Mouse (Mus musculus) ES-Bruce4 (cell line): ENCODE results near the gene Mbtps1. TPM values are rescaled to one million over a fixed set of nuclear protein-coding genes. Genes with fewer than 3 reads are reported as not detected.

Source experiments
- H3K27ac ChIP-seq: 2 replicates; pipeline ENCODE4 v1.5.1; 2012; ENCODE audit warnings: low read length, inconsistent platforms; ENCODE audit not compliant: insufficient read depth
- H3K27me3 ChIP-seq: 2 replicates; pipeline ENCODE4 v1.6.1; 2012; ENCODE audit warnings: mild to moderate bottlenecking, low read length, inconsistent platforms; ENCODE audit not compliant: control insufficient read depth, poor library complexity, insufficient read depth, severe bottlenecking
- H3K36me3 ChIP-seq: 2 replicates; pipeline ENCODE4 v1.6.1; 2012; ENCODE audit warnings: inconsistent platforms, mild to moderate bottlenecking, low read length, moderate library complexity; ENCODE audit not compliant: control insufficient read depth, poor library complexity, insufficient read depth, severe bottlenecking
- H3K4me1 ChIP-seq: one replicate; pipeline ENCODE4 v1.8.1; 2011; ENCODE audit warnings: low read length; ENCODE audit not compliant: control insufficient read depth, insufficient read depth
- H3K4me3 ChIP-seq: 2 replicates; pipeline ENCODE4 v1.5.1; 2011; ENCODE audit warnings: low read depth, mild to moderate bottlenecking, low read length
- H3K9ac ChIP-seq: 2 replicates; pipeline ENCODE4 v1.6.1; 2012; ENCODE audit warnings: low read depth, mild to moderate bottlenecking, inconsistent platforms; ENCODE audit not compliant: poor library complexity, severe bottlenecking
- H3K9me3 ChIP-seq: replicated peaks from 2 replicates; pipeline ENCODE4 v1.6.1; 2012; ENCODE audit warnings: mild to moderate bottlenecking, low read length, inconsistent platforms; ENCODE audit not compliant: control insufficient read depth, poor library complexity, insufficient read depth, severe bottlenecking
- CTCF ChIP-seq: IDR thresholded peaks from one replicate; pipeline ENCODE4 v1.8.1; 2011; ENCODE audit warnings: low read depth, low read length
- EP300 ChIP-seq: IDR thresholded peaks from 2 replicates; pipeline ENCODE4 v1.6.1; 2011; ENCODE audit warnings: low read depth, low read length; ENCODE audit not compliant: insufficient read depth
- POLR2A ChIP-seq: IDR thresholded peaks from one replicate; pipeline ENCODE4 v1.8.1; 2011; ENCODE audit warnings: low read length; ENCODE audit not compliant: insufficient read depth
- polyA plus RNA-seq: library from polyadenylated mRNA; stranded (reverse); fragments of >200 nt; gene quantifications from 2 replicates; pipeline ENCODE4 v1.2.4, GENCODE M21; 2011; ENCODE audit warnings: low read depth; ENCODE audit not compliant: missing spikeins, insufficient read depth, insufficient read length

Mbtps1 gene
- polyA plus RNA-seq, 1 experiment = 118 TPM

DNA sequence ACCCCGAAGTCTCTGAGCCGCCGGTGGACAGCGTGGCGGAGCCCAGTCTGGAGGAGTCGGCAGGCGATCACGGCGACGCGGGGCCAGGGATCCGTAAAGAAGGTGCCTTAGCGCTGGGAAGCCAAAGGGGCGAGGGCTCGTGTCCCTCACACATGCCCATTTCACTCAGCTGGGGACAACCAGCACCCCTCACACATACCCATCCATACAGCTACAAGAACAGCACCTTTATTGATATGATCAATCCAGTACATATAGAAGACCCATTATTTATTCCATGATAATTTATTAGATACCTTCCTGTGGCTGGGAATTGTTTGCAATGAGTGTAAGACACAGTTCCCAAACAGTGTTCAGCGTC lies 16.8 kb upstream of the Mbtps1 start:
- no peak overlapping the region for H3K27ac ChIP-seq
- H3K9ac ChIP-seq = peak overlapping the region; percentile 72
- no peaks in the 10 kb centered on the region for H3K27me3 ChIP-seq
- H3K36me3 ChIP-seq = no peaks in the 10 kb centered on the region
- no peaks in the 10 kb centered on the region for H3K4me1 ChIP-seq
- H3K4me3 ChIP-seq = peak overlapping the region; percentile 62
- TF ChIP-seq EP300 (no peak), CTCF (no peak), POLR2A (no peak)
- no peaks in the 10 kb centered on the region for H3K9me3 ChIP-seq

DNA sequence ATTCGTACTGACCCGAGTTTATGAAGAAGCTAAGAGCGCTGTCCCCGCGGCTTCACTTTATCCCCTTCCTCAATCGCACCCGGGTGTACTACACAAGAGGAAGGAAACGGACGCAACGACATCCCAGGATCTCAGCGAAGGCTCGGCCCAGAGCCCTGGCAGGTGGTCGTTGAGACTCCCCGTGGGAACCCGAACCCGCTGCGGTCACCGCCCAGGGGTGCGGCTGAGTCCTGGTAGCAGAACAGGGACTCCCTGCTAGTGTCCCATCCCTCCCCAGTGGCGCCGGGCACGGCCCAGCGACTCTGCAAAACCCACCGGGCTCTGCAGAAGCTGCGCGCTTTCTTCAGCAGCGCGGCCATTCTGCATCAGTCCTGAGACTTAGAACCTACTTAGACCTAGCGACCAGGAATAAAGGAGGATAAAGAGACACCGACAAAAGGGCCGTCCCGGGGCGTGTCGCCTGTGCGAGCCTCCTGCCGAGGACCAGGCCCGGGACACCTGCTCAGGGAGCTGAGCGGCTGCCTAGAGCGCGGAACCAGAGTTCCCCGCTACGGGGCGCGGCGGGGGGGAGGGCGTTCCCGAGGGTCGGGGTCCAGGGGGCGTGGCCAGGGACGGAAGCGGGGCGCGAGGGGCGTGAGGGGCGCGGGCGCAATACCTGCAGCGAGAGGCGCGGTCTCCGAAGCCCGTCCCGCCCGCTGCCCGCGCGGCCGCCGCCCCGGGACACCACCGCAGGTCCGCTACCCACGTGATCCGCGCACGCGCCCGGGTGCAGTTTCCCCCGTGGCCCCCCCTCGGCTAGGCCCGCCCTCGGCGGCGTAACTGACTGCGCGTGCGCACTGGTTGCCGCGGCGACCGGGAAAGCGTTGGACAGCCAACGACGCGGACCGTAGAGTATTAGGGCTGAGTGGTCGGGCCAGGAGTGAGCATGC lies 16.2 kb upstream of the Mbtps1 start, which contains the start of the genes Hsdl1 and Dnaaf1:
TSS of gene Hsdl1 (minus strand) at position 747 of the 929 bp plus-strand sequence.
TSS of gene Dnaaf1 (plus strand) at position 799 of the 929 bp plus-strand sequence.
- TF ChIP-seq CTCF = no peak
- TF ChIP-seq EP300 = 0 out of 2 replicates have a peak, but pooled peaks have one; percentile 63
- no peak for TF ChIP-seq POLR2A
- Histone ChIP-seq H3K9ac (peak within 1 kb of the TSS; percentile 72), H3K4me3 (peak within 1 kb of the TSS; percentile 81), H3K27me3 (no peaks in the 10 kb centered on the region), H3K27ac (no peak within 1 kb of the TSS), H3K9me3 (no peaks in the 10 kb centered on the region), H3K4me1 (no peaks in the 10 kb centered on the region), H3K36me3 (no peaks in the 10 kb centered on the region)

DNA sequence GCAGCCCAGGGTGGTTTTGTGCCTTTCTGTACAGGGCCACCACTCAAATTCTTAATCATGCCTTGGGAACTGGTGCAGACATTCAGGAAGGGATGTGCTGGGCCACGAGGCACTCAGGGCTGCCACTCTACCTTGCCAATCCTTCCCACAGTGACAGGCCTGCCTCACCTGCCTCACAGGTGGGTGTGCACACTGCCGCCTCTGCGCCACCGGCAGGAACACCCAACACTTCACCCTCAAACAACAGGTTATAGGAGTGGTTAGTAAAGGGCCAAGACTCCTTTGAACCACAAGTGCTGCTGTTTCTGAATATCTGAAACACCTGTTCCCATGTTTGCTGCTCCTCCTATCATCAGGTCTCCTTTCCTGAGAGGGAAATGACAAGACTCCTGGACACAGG lies 13.9 kb upstream of the Mbtps1 start:
- Histone ChIP-seq H3K9ac (no peak overlapping the region), H3K4me1 (no peaks in the 10 kb centered on the region), H3K4me3 (no peak overlapping the region), H3K27ac (no peak overlapping the region), H3K9me3 (no peaks in the 10 kb centered on the region), H3K27me3 (no peaks in the 10 kb centered on the region), H3K36me3 (no peaks in the 10 kb centered on the region)
- TF ChIP-seq POLR2A = no peak
- TF ChIP-seq EP300 = no peak
- no peak for TF ChIP-seq CTCF

DNA sequence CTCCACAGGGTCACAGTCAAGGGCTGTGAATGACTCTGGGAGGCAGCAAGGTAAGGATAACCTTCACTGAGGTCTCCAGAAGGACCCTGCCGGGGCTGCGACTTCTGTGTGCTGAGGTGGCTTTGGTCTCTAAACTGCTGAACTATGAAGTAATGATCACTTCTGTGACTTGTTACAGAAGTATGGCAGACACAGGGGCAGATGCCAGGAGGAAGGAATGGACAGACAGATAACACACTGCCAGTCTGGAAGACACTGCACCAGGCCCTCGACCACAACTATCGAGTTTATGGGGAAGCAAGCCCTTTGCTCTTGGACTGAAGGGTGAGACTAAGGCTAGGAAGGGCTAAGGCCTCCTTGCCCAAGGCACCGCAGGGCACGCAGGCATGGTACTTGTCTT lies 12.6 kb upstream of the Mbtps1 start:
- H3K4me3 ChIP-seq = no peak overlapping the region
- H3K36me3 ChIP-seq = no peaks in the 10 kb centered on the region
- no peaks in the 10 kb centered on the region for H3K9me3 ChIP-seq
- H3K4me1 ChIP-seq = no peaks in the 10 kb centered on the region
- no peak overlapping the region for H3K27ac ChIP-seq
- H3K27me3 ChIP-seq = no peaks in the 10 kb centered on the region
- no peak for TF ChIP-seq POLR2A
- no peak for TF ChIP-seq EP300
- TF ChIP-seq CTCF = no peak
- no peak overlapping the region for H3K9ac ChIP-seq

DNA sequence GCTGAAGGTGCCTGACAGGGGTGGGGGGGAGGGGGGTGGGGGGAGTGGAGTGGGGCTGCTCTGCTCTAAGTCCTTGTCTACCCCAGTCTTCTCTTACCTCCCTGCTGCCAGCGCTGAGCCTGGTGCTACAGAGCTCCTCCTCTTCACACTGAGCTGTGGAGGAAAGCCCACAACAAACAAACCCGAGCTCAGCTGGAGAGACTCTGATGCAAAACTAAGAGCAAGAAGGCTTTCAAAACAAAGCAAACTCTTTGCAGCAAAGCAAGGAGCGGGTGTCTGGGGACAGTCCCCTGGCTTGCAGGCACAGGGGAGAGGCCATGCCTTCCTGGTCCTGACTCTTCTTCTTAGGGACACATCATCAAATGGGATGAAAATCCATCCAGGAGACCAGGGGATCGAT lies 11.3 kb upstream of the Mbtps1 start:
- TF ChIP-seq CTCF (no peak), EP300 (no peak), POLR2A (no peak)
- no peaks in the 10 kb centered on the region for H3K4me1 ChIP-seq
- H3K27ac ChIP-seq = no peak overlapping the region
- H3K9me3 ChIP-seq = no peaks in the 10 kb centered on the region
- H3K36me3 ChIP-seq = no peaks in the 10 kb centered on the region
- no peak overlapping the region for H3K4me3 ChIP-seq
- no peaks in the 10 kb centered on the region for H3K27me3 ChIP-seq
- no peak overlapping the region for H3K9ac ChIP-seq

DNA sequence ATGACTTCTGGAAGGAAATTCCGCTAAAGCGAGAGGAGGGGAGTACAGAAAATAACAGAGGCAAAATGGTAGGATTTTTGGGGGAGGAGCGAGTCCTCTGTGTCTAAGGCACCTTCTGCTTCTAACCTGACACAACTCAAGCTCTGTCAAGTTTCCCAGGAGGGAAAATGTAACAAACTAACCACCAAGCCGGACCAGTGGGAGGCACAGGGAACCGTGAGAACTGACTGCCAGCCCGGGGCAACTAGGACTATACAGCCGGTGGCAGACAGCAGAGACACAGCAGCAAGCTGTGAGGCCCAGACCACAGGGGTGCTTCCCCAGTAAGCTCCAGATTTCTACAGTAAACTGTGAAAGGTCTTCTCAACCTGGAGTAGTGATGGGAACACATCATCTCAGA lies 10.4 kb upstream of the Mbtps1 start:
- Histone ChIP-seq H3K9me3 (no peaks in the 10 kb centered on the region), H3K27me3 (no peaks in the 10 kb centered on the region), H3K36me3 (no peaks in the 10 kb centered on the region), H3K27ac (no peak overlapping the region), H3K9ac (no peak overlapping the region), H3K4me1 (no peaks in the 10 kb centered on the region), H3K4me3 (no peak overlapping the region)
- TF ChIP-seq EP300 = no peak
- TF ChIP-seq POLR2A = no peak
- no peak for TF ChIP-seq CTCF
